Mouse (Mus musculus) c-Kit-positive CD71-positive TER-119-positive erythroid progenitor cells, embryonic 14.5 days (primary cell): Measurements from ENCODE around the gene Ttc7.

ENCODE experiments used
- DNase-seq: peaks from one replicate; pipeline ENCODE4 v3.0.0-alpha.2; 2013; ENCODE audit warnings: low spot score

The Ttc7 gene

DNA sequence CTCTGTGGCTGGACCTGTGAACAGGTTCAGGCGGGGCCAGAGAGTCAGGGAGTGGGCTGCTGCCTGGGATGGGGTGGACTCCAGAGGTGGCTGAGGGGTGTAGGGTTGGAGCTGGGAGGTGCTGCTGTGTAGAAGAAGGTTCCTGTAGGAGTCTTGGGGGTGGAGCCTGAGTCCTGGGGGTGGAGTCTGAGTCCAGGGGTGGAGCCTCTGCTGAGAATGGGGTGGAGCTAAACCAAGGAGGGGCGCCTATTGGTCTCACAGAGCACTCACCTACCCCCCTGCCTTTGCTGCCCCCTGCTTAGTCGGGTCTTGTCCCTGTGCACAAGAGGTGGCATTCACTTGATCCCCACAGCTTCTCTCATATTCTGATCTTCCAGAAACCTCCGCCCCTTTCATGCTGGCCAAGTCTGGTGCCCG is 31.9 kb downstream of the Ttc7 start:
- peak; percentile 40 for DNase-seq

DNA sequence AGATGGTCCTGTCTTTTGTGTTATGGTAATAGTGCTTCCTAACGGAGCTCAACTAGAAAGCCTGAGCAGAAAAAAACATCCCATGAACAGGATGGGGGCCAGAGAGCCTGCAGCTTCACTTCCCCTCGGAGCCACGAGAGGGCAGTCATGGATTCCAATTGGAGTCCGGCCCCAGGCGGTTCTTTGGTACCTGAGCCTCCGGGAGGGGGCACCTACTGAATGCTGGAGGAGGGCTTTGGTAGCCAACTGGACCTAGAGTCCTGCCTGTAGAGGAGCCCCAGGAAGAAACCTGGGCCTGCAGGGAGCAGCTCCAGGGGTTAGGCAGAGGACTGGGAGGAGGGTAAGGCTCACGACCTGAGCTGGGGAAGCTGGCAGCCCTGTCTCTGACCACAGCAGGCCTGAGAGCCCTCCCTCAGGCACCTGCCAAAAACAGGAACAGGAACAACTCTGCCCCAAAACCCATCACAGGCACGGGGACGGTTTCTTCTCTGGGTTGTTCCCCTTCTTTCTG is 32.4 kb downstream of the Ttc7 start:
- DNase-seq, result peak; percentile 60

DNA sequence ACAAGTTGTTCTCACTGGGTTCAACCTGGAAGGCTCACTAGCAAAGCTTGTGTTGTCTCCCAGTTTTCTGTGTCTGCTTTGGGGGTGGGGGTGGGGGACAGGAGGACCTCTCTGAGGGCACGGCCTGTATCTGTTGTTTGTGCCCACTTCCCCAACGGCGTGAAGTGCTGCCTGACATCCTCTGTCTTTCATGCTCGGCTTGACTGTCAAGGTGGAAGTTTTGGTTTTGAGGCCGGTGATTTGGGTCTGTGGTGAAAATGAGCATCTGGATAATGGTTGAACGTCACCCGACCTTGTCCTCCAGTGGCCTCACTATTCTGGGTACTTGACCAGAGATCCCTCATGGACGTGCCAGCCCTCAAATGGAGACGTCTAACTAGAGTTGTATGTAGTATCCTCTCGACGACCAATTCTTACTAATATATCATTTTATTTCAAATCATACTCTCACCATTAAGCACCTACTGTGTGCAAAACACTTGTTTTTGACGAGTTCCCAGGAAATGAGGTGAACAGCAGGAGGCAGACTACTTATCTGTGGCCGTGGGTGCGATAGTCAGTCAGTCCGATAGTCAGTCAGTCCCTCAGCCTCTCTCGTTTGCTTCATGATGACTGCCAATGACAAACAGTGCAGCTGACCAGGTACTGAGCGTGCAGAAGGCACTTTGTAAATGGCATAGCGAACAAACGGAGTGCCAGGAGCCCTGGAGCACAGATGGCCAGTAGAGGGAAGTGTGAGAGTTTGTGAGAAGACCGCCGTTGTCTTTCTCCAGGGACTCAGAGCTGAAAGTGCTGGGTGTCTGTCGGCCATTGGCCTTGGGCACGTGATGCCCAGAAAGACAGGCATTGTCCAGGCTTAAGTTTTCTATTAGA is 33.4 kb downstream of the Ttc7 start:
- no peak for DNase-seq

DNA sequence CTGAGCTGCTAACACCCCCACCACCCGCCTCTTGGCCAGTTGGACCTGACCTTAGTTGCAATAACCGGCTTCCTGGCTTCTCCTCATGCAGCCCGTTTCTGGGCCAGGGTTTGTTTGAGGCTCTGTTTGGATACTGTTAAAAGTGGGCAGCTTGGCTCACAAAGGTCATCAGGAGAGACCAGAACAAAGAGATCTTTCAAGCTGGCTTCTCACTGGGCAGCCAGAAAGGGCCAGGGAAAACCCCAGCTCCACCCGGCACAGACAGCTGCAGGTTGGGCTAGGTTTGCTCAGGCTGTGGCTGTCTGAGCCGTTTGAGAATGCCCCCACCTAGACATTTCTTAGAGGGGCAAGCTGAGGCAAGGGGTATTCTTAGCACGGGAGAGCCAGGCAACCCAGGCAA is 34.6 kb downstream of the Ttc7 start:
- DNase-seq, result no peak

DNA sequence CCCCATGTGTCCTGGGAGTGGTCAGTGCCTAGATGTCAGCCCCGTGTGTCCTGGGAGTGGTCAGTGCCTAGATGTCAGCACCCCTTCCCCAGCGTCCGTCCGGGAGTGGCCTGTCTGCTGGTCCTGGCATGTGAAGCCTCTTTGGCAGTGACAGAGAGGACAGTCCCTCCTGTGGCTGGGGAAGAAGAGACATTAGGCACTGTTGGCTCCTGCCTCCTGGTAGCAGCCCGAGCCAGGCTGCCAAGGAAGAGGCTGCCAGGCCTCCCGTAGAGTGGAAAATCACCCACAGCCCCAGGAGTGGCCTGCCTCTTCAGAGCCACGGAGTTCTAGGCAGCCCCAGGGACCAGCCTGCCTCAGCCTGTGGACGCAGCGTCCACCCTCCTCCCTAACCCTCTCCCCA is 35.3 kb downstream of the Ttc7 start:
- DNase-seq, result no peak

DNA sequence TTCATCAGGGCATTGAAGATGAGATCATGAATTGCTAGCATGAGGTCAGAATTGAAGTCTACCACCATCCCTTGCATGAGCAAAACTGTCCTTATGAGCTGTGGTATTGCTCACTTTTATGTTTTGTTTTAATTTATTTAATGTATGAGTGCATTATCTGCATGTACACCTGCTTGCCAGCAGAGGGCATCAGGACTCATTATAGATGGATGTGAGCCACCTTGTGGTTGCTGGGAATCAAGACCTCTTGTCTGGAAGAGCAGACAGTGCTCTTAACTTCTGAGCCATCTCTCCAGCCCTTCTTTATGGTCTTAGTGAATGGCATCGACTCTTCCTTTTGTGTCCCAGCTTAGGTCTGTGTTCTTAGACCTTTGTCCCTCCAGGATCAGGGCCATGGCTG is 39.0 kb downstream of the Ttc7 start:
- DNase-seq, result peak; percentile 21

DNA sequence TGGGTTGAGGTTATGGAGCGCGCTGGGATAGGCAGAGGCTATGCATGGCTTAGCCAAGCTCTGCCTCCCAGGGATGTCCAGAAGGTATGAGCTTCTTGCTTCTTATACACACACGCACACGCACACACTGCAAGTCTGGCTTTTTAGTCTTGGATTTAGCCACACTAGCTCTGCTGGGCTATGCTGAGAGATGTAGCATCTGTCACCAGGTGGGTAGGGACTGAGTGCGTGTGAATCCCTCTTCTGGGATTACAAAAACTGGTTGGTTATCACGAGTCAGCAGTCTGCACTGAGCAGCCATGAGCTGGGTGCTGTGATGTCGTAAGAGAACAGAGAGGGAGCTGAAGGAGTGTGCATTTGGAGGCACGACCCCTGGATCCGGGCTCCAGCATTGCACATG is 40.5 kb downstream of the Ttc7 start:
- DNase-seq, result no peak

DNA sequence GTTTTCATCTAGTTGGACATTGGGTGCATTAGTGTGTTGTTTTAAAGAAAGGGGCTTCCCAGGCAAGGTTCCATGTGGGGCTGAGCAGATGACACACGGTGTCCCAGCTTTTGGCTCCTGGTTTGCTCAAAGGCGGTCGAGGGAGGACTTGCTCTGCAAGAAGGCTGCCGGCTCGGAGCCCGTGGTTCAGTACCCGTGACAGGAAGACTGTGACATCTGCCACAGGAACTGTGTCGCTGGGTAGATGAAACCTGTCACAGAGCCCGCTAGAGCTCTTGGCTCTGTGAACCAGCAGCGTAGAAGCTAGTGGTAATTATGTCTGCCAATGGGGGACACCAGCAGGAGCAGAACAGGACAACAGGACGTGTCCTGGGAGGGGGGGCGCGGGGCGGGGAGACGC is 42.8 kb downstream of the Ttc7 start:
- DNase-seq, result no peak

DNA sequence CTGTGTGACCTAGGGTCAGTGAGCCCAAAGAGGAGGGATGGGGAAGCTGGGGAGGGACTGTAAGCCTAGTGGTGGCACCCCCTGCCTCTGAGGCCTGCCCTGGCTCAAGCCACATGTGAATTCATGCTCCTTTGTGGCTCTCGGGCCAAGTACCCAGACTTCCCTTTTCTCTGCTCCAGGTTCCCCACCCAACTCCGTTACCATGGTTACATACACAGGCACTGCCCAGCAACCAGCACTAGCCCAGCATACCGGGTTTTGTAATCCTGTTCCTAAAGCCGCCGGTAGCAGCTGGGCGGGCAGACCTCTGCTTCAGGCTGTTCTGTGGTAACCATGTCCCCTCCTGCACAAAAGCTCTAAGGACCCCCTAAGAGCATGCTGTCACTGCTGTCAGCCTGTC is 44.3 kb downstream of the Ttc7 start:
- no peak for DNase-seq

DNA sequence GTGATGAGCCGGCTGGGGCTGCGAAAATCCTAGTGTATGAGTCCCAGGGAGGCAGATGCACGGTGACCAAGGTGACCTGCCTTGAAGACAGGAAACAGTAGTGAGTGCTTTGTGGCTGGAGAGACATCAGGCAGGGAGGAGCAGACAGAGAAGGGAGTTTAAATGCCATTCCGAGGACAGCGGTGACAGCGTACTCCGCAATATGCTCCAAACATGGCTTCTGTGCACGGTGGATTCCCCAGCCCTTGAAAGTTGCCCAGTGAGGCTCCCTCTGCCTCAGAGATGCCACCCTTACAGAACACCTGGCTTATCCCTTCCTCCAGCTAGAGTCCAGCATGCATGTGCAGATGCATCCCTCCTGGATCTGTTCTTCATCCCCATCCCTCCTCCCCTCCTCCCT is 45.0 kb downstream of the Ttc7 start:
- no peak for DNase-seq

DNA sequence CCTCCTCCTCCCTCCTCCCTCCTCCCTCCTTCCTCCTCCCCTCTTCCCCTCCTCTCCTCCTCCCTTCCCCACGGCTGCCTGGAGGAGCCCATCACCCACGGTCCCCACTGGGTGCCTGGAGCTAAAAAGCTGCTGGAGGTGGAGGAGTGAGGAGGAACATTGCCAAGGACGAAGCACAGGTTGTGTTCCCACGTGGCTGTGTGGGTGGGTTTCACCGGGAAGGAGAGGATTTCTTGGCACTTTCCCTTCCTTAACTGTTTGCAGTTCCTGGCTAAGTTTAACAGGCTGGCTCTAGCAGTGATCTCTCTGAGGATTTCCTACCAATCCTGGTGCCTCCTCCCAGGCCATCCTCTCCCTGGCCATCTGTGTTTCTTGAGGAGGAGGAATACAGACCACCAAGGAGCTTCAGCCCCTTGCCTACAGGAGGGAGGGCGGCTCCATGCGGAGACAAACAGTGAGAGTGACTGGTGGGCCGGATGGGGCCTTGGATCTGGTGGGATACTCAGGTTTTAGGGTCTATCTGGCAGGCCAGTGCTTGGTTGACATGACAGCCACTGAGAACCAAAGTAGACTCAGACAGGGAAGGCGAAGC is 45.6 kb downstream of the Ttc7 start:
- no peak for DNase-seq

DNA sequence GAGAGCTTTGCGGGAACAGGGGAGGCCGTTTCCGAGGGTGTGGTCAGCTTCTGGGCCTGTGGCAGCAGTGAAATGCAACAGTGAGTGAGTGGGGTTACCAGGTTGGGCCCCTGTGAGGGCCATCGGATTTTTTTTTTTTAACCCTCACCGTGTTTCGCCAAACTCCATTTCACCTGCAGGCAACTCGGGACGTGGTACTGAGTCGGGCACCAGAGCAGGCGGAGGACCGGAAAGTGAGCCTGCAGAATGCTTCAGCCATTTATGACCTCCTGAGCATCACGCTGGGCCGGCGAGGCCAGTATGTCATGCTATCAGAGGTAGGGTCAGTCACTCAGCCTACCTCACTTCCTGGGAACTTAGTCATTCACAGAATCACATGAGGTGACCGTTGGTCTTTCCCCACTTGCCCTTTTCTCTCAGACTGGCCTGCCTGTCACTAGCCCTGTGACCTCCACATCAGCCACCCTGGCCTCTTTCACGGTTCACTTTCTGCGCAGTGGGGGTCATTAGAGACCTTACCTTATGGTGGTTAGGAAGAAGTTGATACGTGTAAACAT is 46.5 kb downstream of the Ttc7 start:
- no peak for DNase-seq

DNA sequence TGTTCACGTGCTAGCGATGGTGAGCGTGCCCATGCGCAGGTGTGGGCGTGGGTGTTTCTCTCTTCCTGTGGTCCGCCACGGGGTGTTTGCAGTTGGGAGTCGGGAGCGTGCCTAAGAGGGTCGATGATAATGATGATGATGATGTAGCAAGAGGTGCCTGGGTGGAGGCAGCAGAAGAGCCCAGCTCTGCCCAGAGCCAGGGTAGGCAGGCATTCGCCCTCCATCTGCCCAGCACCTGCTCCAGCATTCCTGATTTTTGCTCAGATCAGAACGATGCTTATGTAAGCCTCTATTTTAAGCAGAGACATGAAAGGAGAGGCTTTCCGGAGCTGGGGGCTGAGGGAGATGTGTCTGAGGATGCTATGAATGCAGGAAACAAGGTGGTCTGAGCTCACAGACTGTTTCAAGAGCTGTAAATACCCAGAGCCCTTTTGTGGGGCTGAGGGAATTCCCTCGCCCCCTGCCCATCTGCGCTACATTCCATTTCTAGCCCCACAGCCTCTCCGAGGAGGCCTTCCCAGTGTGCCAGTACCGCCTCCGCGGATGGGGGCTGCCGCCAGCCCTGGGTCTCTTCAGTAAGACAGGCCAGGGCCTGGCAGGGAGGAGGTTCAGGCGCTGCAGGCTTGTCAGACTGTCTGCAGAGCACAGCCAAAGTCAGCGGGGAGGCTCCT is 47.7 kb downstream of the Ttc7 start:
- no peak for DNase-seq

DNA sequence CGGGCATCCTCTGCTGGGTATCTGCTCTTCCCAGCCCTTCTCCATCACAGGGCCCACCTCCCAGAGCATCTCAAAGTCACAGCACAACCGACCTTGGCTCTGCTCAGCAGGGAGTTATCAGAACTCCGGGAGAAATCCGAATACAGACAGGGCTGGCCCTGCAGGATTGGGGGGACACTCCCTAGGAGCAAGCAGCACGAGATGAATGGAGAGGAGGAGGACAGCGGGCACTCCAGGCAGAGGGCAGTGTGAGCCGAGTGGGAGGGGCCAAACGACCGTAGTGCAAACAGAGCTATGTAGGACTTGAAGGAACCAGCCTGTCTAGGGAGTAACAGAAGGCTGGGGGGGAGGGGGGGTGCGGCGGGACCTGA is 48.2 kb downstream of the Ttc7 start:
- no peak for DNase-seq

DNA sequence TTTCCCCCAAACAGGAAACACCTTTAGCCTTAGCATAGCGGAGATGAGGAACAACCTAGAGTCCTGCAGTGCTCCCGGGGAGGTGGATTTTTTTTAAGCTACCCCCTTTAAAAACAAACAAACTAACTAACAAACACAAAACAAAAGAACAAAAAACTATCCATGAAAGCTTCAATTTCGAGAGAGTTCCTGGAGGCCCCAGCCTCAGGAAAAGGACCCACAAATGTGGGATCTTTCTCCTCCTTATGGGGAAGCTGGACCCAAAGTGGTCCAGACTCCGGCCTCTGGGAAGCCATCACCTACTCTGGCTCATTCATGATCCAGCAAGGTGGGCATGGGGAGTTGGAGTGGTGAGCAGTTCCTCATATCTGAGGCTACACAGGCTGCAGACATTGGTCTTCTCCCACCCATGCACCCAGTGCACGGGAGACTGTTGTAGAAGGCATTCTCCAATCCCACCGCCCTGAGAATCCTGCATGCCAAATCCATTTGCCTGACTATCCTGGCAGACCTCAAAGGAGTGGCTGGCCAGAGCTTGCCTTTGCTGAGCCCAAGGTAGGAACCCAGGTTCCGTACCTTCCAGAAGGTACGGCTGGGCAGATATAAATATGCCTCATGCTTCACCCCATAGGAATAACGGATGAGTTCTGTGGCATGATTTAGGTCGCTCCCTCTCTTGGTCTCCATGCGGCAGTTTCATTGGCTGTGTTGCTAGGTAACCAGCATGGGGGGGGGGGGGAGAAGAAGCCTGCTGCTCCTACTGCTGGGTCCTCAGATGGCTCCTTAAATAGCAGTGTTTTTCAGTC is 48.9 kb downstream of the Ttc7 start:
- no peak for DNase-seq

DNA sequence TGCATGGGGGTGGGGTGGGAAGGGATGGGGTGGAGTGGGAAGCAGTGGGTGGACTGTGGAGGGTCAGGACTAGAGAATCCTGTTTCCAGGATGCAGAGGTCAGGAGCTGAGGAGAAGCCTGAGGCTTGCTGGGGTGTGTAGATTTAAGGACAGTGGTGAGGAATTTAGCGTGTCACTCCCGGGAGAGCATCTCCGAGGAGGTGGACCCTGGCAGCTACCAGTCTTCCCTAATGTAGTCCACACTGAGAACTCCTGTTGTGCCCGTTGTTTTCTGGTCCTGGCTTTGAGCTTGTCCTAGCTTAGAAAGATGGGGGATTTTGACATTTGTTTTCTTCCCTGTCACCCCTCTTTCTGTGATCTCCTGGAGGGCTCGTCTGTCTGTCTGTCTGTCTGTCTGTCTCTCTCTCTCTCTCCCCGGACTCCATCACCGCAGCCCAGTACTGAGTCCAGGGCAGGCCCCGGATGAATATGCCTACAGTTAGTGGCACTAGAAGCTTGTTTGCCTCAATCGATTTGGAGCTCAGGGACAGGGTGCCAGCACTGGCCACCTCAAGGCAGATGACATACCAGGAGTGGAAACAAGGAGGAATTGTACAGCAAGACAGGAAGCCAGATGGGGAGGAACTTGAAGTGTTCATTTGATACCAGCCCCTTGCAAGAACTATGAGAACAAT is 49.6 kb downstream of the Ttc7 start:
- DNase-seq, result no peak

DNA sequence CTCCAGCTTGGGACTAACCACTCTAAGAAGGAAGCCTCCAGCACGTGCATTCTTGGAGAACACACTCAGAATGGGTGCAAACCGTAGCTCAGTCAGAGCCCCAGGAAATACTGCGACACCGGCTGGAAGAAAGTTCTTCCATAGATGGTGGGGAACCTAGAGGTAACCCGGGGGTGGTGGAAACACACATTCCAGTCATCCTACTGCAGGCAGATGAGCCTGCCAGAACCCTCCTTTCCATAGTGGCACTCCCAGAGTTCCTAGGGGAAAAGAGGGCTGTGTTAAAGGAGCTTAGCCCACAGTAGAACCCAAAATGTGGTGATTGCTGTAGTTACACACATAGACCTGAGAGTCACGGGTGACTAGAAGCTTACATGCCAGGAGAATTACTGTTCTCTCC is 50.2 kb downstream of the Ttc7 start:
- no peak for DNase-seq

DNA sequence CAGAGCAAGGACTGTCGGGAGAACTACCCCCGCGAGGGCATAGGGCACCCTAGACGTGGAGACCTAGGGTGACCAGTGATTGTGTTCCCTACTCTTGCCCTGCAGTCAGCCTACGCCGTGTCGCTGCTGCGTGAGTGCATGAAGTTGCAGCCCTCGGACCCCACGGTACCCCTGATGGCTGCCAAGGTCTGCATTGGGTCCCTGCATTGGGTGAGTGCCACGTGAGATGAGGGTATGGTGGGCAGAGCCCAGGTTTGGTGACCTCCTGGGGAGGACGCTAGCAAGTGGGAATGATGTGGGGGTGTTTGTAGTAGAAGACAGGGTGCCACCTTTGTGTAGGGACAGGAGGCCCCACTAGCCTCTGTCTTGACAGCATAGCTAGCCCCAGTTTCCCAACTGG is 51.5 kb downstream of the Ttc7 start:
- no peak for DNase-seq

DNA sequence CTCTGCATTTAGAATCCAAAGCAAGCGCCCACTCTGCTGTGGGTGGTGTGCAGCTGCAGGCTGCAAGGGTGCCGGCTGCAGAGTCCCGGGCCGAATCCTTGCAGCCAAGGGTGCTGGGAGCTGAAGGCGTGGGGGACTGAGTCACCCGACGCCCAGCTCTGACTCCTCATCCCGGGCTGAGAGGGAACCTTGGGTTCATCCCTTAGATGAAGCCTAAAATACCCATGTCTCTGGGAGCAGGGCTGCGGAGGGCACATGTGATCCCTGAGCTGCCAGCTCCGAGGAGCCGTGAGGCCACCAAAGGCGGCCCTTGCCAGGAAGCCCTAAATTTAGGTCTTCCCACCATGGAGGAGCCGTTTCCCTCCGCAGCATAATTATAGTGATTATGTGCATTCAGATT is 52.5 kb downstream of the Ttc7 start:
- no peak for DNase-seq

DNA sequence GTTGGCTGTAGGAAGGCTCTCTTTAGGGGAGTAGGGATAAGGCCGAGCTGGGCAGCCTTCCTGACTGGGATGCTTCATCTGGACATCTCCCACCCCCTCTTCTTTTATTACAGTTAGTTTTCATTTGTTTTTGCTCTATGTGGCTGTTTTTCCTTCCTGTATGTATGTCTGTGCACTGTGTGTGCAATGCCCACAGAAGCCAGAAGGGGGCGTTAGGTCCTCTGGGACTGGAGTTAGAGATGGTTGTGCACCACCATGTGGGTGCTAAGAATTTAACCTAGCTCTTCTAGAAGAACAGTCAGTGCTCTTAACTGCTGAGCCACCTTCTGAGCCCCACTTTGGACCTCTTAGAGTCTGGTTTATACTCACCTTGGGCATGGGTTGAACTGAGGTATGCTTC is 53.0 kb downstream of the Ttc7 start:
- DNase-seq, result no peak

DNA sequence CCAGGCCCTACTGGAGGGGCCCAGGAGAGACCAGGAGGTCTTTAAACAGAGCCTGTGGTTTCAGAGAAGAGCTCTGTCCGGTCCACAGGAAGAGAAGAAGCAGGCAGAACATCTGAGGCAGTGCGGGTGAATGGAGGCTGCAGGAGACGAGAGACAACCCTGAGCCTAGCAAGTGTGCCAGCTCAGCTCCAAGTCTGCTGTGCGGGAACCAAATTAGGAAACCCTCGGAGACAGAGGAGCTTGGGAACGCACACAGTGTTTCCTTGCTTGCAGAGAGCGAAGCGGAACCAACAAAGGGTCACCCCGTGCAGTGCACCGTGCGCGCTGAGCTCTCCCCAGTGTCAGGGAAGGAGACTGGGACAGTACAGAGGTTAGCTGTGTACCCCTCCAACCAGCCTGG is 54.2 kb downstream of the Ttc7 start:
- no peak for DNase-seq
